Mouse (Mus musculus): ENCODE results near the gene Hjurp. TPM values are rescaled to one million over a fixed set of nuclear protein-coding genes. Genes with fewer than 3 reads are reported as not detected.

Hjurp gene
- total and polyA plus RNA-seq, 3 experiments = 59.4 to 103 (median 76.3) TPM

DNA sequence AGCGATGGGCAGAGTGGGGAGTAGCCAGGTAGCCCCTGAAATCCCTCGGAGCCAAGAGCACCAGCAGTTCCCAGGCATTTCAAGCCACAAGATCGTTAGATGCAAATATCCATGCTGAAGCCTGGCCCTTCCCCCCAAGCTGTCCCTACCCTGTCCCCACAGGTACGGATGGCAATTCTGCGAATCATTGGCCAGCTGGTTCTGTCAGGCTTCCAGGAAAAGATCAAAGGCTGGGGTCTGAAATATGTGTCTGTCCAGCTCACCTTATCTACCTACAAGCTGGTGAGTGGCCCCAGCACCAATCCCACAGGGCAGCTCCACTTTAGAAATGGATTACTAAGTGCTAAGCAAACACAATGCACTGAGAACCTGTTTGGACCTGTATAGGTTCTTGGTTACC is 40.1 kb downstream of the Hjurp start:
- no peaks in the 10 kb centered on the region for H3K36me3 ChIP-seq (ENCODE audit: control insufficient read depth in 1 of 2, insufficient read depth in 2 of 2, low read length in 2 of 2)
- no peak overlapping the region for H3K4me3 ChIP-seq (ENCODE audit: control insufficient read depth in 1 of 2, insufficient read depth in 1 of 2, low read depth in 2 of 2, low read length in 2 of 2)
- no peaks in the 10 kb centered on the region for H3K79me2 ChIP-seq (ENCODE audit: control insufficient read depth, insufficient read depth, low read length, poor library complexity)
- no peaks in the 10 kb centered on the region for H3K4me1 ChIP-seq (ENCODE audit: control insufficient read depth in 1 of 2, insufficient read depth in 2 of 2, low read length in 2 of 2)
- no peaks in the 10 kb centered on the region for H3K9me3 ChIP-seq (replicated peaks; ENCODE audit: insufficient read depth, low read length)
- H3K9ac ChIP-seq (ENCODE audit: control insufficient read depth, low read depth, low read length, poor library complexity, severe bottlenecking) = no peak overlapping the region
- no peaks in the 10 kb centered on the region for H3K27me3 ChIP-seq (ENCODE audit: control insufficient read depth in 1 of 2, insufficient read depth in 2 of 2, low read length in 2 of 2)
- no peak overlapping the region for H3K27ac ChIP-seq (ENCODE audit: control insufficient read depth, low read depth, low read length)
- no peak for TF ChIP-seq JUND (IDR thresholded peaks at IDR 0.05; ENCODE audit: low read depth, low read length)
- TF ChIP-seq TBP (IDR thresholded peaks at IDR 0.05; ENCODE audit: low read depth, low read length) = no peak
- TF ChIP-seq UBTF (IDR thresholded peaks at IDR 0.05; ENCODE audit: borderline replicate concordance, insufficient read depth, low read depth, low read length) = no peak
- no peak for TF ChIP-seq MAZ (IDR thresholded peaks at IDR 0.05; ENCODE audit: low read depth, low read length)
- no peak for TF ChIP-seq MAX (IDR thresholded peaks at IDR 0.05; ENCODE audit: low read length)
- no peak for TF ChIP-seq ZKSCAN1 (IDR thresholded peaks at IDR 0.05; ENCODE audit: low read depth, low read length)
- TF ChIP-seq ZNF384 (IDR thresholded peaks at IDR 0.05; ENCODE audit: low read depth, low read length) = no peak
- no peak for TF ChIP-seq ZMIZ1 (IDR thresholded peaks at IDR 0.05; ENCODE audit: low read depth, low read length)
- no peak for TF ChIP-seq GATA1 (IDR thresholded peaks at IDR 0.05; ENCODE audit: low read depth, low read length)
- no peak for TF ChIP-seq POLR2A (IDR thresholded peaks at IDR 0.05; ENCODE audit: control insufficient read depth in 1 of 2, insufficient read depth in 1 of 2, low read depth in 1 of 2, low read length in 2 of 2, poor library complexity in 1 of 2)
- no peak for TF ChIP-seq CTCF (IDR thresholded peaks at IDR 0.05 in 2 of 3, conservative IDR thresholded peaks at IDR 0.05 in 1 of 3; ENCODE audit: control insufficient read depth in 1 of 3, insufficient read depth in 1 of 3, low read depth in 2 of 3, low read length in 3 of 3, poor library complexity in 1 of 3, severe bottlenecking in 1 of 3)
- no peak for TF ChIP-seq TCF12 (IDR thresholded peaks at IDR 0.05; ENCODE audit: low read depth, low read length)
- TF ChIP-seq MYC (IDR thresholded peaks at IDR 0.05; ENCODE audit: low read depth, low read length) = no peak
- TF ChIP-seq NELFE (IDR thresholded peaks at IDR 0.05; ENCODE audit: low read depth, low read length) = no peak
- TF ChIP-seq SMC3 (IDR thresholded peaks at IDR 0.05; ENCODE audit: low read depth, low read length) = no peak
- TF ChIP-seq POLR2AphosphoS2 (IDR thresholded peaks at IDR 0.05; ENCODE audit: low read length) = no peak
- no peak for TF ChIP-seq CHD1 (IDR thresholded peaks at IDR 0.05; ENCODE audit: low read depth, low read length)
- no peak for TF ChIP-seq TAL1 (IDR thresholded peaks at IDR 0.05; ENCODE audit: low read length)
- no peak for TF ChIP-seq MAFK (IDR thresholded peaks at IDR 0.05; ENCODE audit: borderline replicate concordance, low read depth, low read length)
- no peak for DNase-seq (ENCODE audit: low read depth, low spot score)

DNA sequence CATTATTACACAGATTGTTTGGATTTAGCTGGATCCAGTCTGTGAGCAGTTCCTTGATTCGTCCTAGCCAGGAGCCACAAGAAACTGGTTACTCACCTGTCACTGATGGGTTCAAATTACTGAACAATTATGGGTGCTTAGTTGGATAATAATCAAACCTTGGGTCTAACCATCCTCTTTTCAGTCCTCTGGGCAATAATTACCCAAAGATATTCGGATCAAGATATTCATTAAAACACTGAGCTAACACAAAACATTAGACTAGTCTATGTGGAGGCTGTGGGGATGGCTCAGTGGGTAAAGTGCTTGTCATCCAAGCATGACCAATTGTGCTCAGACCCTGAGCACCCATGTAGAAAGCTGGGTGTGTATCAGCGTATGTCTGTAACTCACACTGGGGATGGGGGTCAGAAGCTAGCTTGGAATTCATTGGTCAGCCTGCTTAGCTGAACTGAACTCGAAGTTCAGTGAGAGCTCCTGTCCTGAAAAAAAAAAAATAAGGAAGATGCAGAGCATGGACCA is 41.5 kb downstream of the Hjurp start:
- Histone ChIP-seq H3K9ac (ENCODE audit: control insufficient read depth, low read depth, low read length, poor library complexity, severe bottlenecking) (no peak overlapping the region), H3K27ac (ENCODE audit: control insufficient read depth, low read depth, low read length) (no peak overlapping the region), H3K4me1 (ENCODE audit: control insufficient read depth in 1 of 2, insufficient read depth in 2 of 2, low read length in 2 of 2) (no peaks in the 10 kb centered on the region), H3K4me3 (ENCODE audit: control insufficient read depth in 1 of 2, insufficient read depth in 1 of 2, low read depth in 2 of 2, low read length in 2 of 2) (no peak overlapping the region), H3K9me3 (replicated peaks; ENCODE audit: insufficient read depth, low read length) (no peaks in the 10 kb centered on the region), H3K27me3 (ENCODE audit: control insufficient read depth in 1 of 2, insufficient read depth in 2 of 2, low read length in 2 of 2) (no peaks in the 10 kb centered on the region), H3K79me2 (ENCODE audit: control insufficient read depth, insufficient read depth, low read length, poor library complexity) (no peaks in the 10 kb centered on the region), H3K36me3 (ENCODE audit: control insufficient read depth in 1 of 2, insufficient read depth in 2 of 2, low read length in 2 of 2) (no peaks in the 10 kb centered on the region)
- TF ChIP-seq SMC3 (IDR thresholded peaks at IDR 0.05; ENCODE audit: low read depth, low read length) (no peak), ZNF384 (IDR thresholded peaks at IDR 0.05; ENCODE audit: low read depth, low read length) (no peak), ZC3H11A (IDR thresholded peaks at IDR 0.05; ENCODE audit: low read depth, low read length) (no peak), SIN3A (IDR thresholded peaks at IDR 0.05; ENCODE audit: low read length) (no peak), TBP (IDR thresholded peaks at IDR 0.05; ENCODE audit: low read depth, low read length) (no peak), USF2 (IDR thresholded peaks at IDR 0.05; ENCODE audit: borderline replicate concordance in 1 of 2, insufficient read depth in 1 of 2, low read depth in 1 of 2, low read length in 2 of 2) (no peak), ELF1 (IDR thresholded peaks at IDR 0.05; ENCODE audit: low read depth, low read length) (no peak), MAX (IDR thresholded peaks at IDR 0.05; ENCODE audit: low read length) (no peak), RAD21 (IDR thresholded peaks at IDR 0.05; ENCODE audit: low read depth, low read length) (no peak), MAZ (IDR thresholded peaks at IDR 0.05; ENCODE audit: low read depth, low read length) (no peak), TCF12 (IDR thresholded peaks at IDR 0.05; ENCODE audit: low read depth, low read length) (no peak), KAT2A (conservative IDR thresholded peaks at IDR 0.05; ENCODE audit: low read depth, low read length) (no peak), MYC (IDR thresholded peaks at IDR 0.05; ENCODE audit: low read depth, low read length) (no peak), JUND (IDR thresholded peaks at IDR 0.05; ENCODE audit: low read depth, low read length) (no peak), UBTF (IDR thresholded peaks at IDR 0.05; ENCODE audit: borderline replicate concordance, insufficient read depth, low read depth, low read length) (no peak), E2F4 (IDR thresholded peaks at IDR 0.05; ENCODE audit: borderline replicate concordance, low read depth, low read length) (no peak), HCFC1 (IDR thresholded peaks at IDR 0.05; ENCODE audit: low read depth, low read length) (no peak), BHLHE40 (IDR thresholded peaks at IDR 0.05; ENCODE audit: borderline replicate concordance, low read depth, low read length) (no peak)
- no peak for DNase-seq (ENCODE audit: low read depth, low spot score)
